Mouse (Mus musculus): ENCODE results near the gene Megf6. TPM values are rescaled to one million over a fixed set of nuclear protein-coding genes. Genes with fewer than 3 reads are reported as not detected.

Gene Megf6
- total RNA-seq, 2 experiments from 2014 or later = 2.5 to 4.3 TPM

DNA sequence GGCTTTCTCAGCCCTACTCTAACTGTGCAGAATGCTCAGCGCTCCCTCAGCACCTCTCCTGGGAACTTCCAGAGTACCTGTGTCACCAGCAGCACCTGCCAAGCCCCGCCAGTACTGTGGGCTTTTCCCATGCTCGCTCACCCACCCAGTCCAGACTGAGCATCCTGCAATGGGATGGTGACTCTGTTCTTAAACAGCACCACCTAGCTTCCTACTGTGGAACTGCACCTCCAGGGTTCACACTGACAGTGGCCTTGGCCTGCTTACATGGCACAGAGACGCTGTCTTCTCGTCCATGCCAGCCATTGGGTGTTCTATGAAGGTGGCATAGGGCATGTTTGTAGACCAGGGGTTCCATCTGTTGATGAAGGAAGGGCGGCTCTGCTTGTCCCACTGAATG, 11.5 kb upstream of the Megf6 start:
- DNase-seq (ENCODE audit: low spot score in 2 of 2) = peak; percentile 79

DNA sequence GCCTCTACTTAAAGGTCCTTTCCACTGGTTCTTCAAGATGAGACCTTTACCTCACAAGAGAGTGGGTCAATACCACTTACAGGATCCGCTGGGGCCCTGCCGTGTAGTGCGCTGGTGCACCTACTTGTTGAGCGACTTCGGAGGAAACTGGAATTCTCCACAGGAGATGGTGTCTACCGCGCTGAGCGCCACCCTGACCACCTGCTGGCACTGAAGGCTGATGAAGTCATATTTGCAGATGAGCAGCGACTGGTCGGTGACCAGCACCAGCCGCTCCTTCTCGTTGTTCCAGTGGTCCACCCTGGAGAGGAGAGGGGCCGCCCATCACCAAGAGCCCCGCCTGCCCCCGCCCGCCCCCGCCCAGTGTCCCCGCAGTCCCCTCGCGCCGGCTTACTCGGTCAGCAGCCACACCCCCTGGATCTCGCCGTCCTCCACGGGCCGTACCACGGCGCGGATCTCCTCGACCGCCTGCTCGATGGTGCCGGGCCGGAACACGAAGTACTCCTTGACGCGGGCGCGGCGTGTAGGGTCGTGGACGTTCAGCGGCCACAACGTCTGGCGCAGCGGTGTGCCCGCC, 10.5 kb upstream of the Megf6 start:
- DNase-seq (ENCODE audit: low spot score in 2 of 2) = no peak

- peak; percentile 94 to 96 for DNase-seq (ENCODE audit: low spot score in 2 of 2)
Measured at GRCm38 (mm10) chr4:154160538-154161390, 9.8 kb upstream of the Megf6 start, which contains the start of gene Tprgl. Gene Tprgl, minus strand, starts transcription at chr4:154160666.

DNA sequence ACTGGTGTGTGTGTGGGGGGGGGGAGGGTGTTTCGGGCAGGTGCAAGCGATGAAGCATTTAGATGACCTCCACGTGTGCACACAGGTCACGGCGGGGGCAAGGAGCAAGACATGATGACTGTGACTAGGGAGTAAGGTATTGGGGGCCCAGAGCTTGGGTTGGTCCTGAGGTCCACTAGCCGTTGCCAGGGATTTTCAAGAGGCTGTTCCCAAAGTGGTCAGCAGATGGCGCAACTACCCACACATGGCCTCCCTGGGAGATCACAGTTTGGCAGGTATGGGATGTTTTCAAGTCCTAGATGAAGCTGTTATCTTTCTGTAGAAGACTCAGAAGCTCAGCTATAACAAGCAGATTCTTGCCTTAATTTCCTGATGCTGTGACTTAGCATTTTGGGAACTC, 7.2 kb upstream of the Megf6 start:
- DNase-seq (ENCODE audit: low spot score in 2 of 2) = peak; percentile 65 to 72

DNA sequence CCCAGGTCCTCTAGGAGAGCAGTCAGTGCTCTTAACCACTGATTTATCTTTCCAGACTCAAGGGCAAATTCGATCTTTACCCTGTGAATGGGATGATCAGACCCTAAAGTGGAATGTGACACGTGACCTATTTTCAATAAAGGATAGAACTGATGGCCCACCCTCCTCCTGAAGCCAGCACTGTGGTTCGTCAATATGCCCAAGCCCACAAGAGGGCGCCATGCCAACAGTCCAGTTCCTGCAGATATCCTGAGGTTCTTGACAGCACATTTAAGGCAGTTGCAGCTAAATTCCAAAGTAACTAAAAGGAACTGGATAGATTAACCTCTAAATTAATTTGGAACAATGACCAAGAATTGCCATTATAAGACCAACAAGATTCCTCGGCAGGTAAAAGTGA, 3.5 kb upstream of the Megf6 start:
- DNase-seq (ENCODE audit: low spot score in 2 of 2) = peak; percentile 57 to 66

DNA sequence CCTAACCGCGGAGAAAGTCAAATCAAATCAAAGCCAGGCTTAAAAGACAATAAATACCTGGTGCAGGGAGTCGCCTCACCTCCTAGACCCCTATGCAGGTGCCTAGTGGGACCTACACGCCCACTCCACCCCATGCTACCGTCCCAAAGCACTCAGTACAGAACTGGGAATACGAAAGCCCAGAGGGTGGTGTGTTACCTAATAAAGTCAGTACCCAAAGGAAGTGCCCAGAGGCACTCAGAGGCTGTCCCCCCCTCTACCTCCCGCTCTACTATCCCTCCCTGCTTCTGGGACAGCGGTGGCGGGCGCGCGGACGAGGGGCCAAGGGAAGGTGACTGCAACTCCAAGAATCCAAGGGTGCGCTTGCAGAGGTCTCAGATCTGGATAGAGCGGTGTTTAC, 509 bp upstream of the Megf6 start:
- no peak for DNase-seq (ENCODE audit: low spot score in 2 of 2)

- no peak for DNase-seq (ENCODE audit: low spot score in 2 of 2)
Measured at GRCm38 (mm10) chr4:154171151-154171930, 811 bp downstream of the Megf6 start.

DNA sequence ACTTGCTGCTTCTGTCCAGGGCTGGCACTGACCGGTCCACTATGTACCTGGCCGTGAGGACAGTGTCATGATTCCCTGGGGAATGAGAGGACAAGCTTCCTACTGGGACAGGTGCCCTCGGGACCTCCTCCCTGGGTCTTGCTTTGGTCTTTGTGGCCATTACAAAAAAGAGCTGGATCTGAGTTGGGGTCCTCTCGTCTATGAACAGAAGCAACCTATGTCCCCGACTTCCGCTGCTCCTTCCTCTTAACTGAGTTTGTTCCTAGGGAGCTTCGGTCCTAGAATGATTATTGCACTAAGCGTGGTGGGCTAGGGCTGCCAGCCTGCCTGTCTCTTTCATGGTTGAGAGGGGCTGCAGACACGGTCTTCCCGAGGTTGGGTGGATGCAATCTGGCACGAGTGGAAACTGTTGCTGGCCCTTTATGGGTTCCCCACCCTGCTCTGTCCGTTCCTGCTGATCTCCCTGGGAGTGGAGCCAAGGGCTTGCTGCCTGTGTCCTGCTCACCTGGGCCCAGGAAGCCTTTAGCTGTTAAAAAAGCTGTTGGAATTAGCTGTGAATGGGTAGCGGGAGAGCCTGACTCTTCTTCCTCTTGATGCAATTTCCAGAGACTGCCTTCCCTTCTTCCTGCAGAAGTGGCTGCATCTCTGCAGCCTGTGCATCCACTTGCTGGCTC, 1.5 kb downstream of the Megf6 start:
- DNase-seq (ENCODE audit: low spot score in 2 of 2) = no peak

GRCm38 (mm10) chr4:154177257-154177656, 6.7 kb downstream of the Megf6 start:
- no peak for DNase-seq (ENCODE audit: low spot score in 2 of 2)

DNA sequence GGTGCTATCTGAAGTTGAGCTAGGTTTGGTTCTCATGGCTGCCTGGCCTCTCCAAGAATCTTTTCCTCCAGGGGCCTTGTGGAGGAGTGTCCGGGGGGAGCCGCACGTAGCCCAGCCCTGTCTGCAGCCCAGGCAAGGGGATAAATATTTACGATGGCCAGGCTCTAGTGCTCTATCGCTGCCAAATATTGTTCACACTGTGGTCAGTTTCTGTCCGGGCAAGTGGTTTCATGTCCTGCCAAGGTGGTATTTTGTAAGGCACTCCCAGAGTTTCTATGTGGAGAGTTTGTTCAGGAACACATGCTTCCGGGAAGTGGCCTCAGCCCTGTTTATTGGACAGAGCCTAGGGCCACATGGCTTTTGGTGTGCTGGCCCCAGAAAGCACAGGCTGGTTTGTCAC, 10.5 kb downstream of the Megf6 start:
- DNase-seq (ENCODE audit: low spot score in 2 of 2) = no peak

DNA sequence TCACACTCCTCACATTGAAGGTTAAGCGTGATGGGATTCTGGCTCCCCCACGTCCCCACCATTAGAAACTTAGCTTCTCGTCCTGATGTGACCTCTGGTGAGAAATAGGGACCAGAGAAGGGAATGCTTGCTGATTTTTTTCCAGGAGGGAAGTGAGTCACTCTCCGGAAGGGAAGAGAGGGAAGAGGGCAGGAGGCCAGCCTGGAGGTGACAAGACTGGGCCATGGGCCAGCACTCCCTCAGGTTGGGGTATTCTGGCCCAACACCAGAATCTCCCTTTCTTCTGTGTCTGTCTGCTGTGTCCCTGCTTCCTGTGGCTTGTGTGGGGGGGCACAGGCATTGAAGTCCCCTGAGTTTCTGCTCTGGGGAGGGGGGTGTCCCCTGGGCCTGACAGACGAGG, 13.0 kb downstream of the Megf6 start:
- DNase-seq (ENCODE audit: low spot score in 2 of 2) = no peak

DNA sequence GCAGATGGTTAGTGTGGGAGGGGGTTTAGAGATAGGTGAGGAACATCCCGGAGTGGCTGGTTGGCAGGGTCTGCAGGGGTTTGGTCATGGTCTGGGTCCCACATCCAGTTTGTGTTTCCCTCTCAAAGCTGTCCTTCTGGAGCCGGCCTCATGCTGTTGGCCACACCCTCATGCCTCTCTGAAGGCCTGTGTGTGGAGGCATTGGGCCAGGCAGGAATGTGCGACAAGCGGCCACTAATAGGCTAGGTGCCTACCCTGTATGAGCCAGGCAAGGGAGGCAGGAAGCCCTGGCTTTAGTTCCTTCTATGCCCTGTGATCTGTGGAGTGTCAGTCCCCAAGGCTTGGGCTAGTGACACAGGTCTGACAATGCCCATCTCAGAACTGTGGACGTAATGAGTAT, 14.5 kb downstream of the Megf6 start:
- DNase-seq (ENCODE audit: low spot score in 2 of 2) = no peak

GRCm38 (mm10) chr4:154186002-154186537, 15.5 kb downstream of the Megf6 start:
- DNase-seq (ENCODE audit: low spot score in 2 of 2) = no peak

DNA sequence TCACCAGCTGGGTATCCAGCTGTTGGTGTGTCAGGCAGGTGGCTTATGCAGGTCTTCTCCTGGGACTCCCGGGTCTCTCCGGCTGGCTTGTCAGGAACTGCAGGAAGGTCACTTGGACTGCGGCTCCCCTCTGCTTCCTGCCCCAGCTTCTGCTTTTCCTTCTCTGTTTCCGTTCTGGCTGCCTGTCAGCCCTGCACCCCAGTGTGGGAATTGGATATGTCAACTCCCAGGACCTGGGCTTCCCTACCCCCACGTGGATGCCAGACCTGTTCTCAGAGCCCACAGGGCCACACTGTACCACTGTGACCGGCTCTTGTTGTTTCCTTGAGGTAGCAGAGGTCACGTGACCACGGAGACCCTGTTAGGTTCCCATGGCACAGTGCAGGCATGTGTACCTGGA, 18.4 kb downstream of the Megf6 start:
- DNase-seq (ENCODE audit: low spot score in 2 of 2) = no peak

DNA sequence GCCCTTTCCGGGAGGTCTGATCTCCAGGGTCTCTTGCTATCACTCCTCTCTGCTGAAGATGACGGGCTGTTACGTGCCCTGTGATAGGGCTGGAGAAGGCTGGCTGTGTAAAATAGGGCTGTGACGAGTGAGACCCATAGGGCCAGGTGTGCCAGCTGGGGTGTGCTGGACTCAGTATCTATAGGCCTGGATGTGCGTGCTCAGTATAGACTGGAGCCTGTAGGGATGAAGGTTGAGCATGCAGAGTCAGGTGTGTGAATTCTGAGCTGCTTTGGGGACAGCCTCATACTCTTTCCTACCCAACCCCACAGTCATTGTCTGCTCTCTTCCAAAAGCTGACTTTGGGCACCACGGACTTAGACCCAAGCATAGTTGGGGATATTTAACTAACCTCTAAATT, 27.4 kb downstream of the Megf6 start:
- DNase-seq (ENCODE audit: low spot score in 2 of 2) = no peak

DNA sequence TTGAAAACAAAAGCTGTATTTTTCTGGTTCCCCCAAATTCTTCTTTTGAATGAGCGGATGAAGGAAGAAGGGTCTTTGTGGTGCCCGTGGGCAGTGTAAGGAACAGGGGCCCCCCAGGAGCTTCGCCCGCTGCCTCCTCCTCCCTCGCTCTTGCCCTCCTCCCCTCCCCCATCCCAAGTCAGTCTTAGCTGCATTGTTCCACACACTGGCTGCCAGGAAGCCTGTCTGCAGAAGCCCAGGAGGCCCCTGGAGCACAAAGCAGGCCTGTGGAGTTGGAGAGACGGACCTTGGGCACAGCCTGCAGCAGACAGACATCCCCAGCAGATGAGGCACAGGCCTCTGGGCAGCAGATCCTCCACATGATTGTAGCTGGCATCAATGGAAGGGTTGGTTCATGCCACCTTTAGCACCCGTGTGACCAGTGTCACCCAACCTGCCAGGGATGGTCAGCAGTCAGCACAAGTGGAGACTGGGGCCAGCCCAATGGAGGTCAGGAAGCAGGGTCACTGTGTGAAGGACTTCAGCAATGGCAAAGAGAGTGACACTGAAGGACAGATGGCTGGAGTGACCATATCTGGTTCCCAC, 27.9 kb downstream of the Megf6 start:
- no peak for DNase-seq (ENCODE audit: low spot score in 2 of 2)

DNA sequence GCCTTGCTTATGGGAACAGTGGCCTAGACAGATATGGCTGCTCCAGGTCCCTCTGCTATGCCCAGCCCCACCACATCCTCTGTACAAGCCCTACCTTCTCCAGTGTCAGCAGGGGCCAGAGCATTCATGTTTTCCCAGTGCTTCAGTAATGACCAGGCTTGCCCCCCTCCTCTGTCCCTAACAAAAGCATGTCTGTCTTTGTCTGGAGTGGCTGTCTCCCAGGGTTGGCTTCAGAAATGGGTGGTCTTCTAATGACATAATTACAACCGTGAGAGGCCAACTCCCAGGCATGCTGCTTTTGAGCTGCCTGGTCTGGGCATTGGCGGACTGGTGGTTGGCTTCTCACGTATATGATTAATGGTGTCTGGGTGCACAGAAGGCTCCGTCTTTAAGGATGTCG, 31.0 kb downstream of the Megf6 start:
- DNase-seq (ENCODE audit: low spot score in 2 of 2) = no peak

GRCm38 (mm10) chr4:154204532-154204931, 34.0 kb downstream of the Megf6 start:
- DNase-seq (ENCODE audit: low spot score in 2 of 2) = no peak

- peak; percentile 12 to 59 for DNase-seq (ENCODE audit: low spot score in 2 of 2)
Measured at GRCm38 (mm10) chr4:154205392-154205791, 34.9 kb downstream of the Megf6 start.

DNA sequence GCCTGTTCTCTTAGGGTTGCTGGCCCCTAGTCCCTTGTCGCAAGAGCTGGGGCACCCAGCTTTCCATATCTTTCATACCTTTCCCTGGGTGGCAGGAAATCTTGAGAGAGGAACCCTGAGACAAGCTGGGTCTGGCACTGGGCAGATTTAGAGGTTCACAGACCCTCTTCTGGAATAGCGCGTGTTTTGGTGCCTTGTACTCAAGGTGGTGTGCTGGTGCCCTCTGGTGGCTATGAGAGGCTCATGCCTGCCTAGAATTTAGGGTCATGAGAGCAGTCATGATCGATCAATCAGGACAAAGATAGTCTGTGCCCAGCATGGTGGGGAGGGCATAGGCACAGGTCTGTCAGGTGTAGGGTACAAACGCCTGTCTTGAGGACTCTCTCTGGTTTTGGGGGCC, 36.7 kb downstream of the Megf6 start:
- DNase-seq (ENCODE audit: low spot score in 2 of 2) = peak; percentile 53 to 63

GRCm38 (mm10) chr4:154209054-154209453, 38.5 kb downstream of the Megf6 start:
- DNase-seq (ENCODE audit: low spot score in 2 of 2) = no peak
